Mouse (Mus musculus) intestine, postnatal 0 days (tissue): Measurements from ENCODE around the gene Lrrc28. TPM values are rescaled to one million over a fixed set of nuclear protein-coding genes. Genes with fewer than 3 reads are reported as not detected.

Source experiments
- ATAC-seq: fragments of 200-750 bp; cut with Nextera tagmentation; 2 replicates; pipeline ENCODE4 v1.8.0; 2017; ENCODE audit warnings: mild to moderate bottlenecking, moderate TSS enrichment, moderate library complexity
- H3K27ac ChIP-seq: fragments of 300-500 bp; sonication (generic); 2 replicates; pipeline ENCODE4 v1.5.1; 2014; ENCODE audit warnings: mild to moderate bottlenecking, low read depth, low read length, moderate library complexity
- H3K27me3 ChIP-seq: fragments of 300-500 bp; sonication (generic); replicated peaks from 2 replicates; pipeline ENCODE4 v1.6.1; 2014; ENCODE audit warnings: low read length, mixed read lengths; ENCODE audit not compliant: control insufficient read depth, insufficient read depth
- H3K36me3 ChIP-seq: fragments of 300-500 bp; sonication (generic); 2 replicates; pipeline ENCODE4 v1.6.1; 2014; ENCODE audit warnings: mild to moderate bottlenecking, moderate library complexity; ENCODE audit not compliant: control insufficient read depth, insufficient read depth
- H3K4me1 ChIP-seq: fragments of 300-500 bp; sonication (generic); replicated peaks from 2 replicates; pipeline ENCODE4 v1.6.1; 2014; ENCODE audit warnings: antibody characterized with exemption, low read length, mixed read lengths; ENCODE audit not compliant: control insufficient read depth, insufficient read depth
- H3K4me2 ChIP-seq: fragments of 300-500 bp; sonication (generic); replicated peaks from 2 replicates; pipeline ENCODE4 v1.6.1; 2014; ENCODE audit warnings: low read depth, mild to moderate bottlenecking, moderate library complexity
- H3K4me3 ChIP-seq: fragments of 300-500 bp; sonication (generic); 2 replicates; pipeline ENCODE4 v1.5.1; 2014; ENCODE audit warnings: low read depth, low read length
- H3K9ac ChIP-seq: fragments of 300-500 bp; sonication (generic); 2 replicates; pipeline ENCODE4 v1.6.1; 2014; ENCODE audit warnings: mild to moderate bottlenecking, low read depth, low read length
- H3K9me3 ChIP-seq: fragments of 300-500 bp; sonication (generic); 2 replicates; pipeline ENCODE4 v1.6.1; 2016; ENCODE audit warnings: mixed run types; ENCODE audit not compliant: control insufficient read depth
- CTCF ChIP-seq: sonication (generic); IDR thresholded peaks from 2 replicates; pipeline ENCODE4 v1.5.1; 2016; ENCODE audit warnings: low read depth, mild to moderate bottlenecking, control low read depth, antibody characterized with exemption, moderate library complexity
- WGBS: fragments of 180-500 bp; shearing (Covaris S2); extraction: QIAGEN DNeasy Blood & Tissue Kit; methylation state at CpG from one replicate; pipeline ENCODE4 v1.1.7; 2014; 5-methylcytosine and 5-hydroxymethylcytosine counted together
- polyA plus RNA-seq: library from polyadenylated mRNA; unstranded; fragments of >200 nt; fragmentation: Nextera tagmentation; extraction: Ambion mirVana; gene quantifications from 2 replicates; pipeline ENCODE4 v1.2.1, GENCODE M21; 2015

The Lrrc28 gene
- polyA plus RNA-seq, 1 experiment from 2014 or later: 16.1 TPM

GRCm38 (mm10) chr7:67543641-67544040 lies 101.4 kb downstream of the Lrrc28 start:
- ATAC-seq: no peak
- WGBS: 87% methylated on average over 6 of the region's 6 CpGs
- H3K4me3 ChIP-seq: no peak overlapping the region
- no peaks in the 10 kb centered on the region for H3K9me3 ChIP-seq
- H3K27ac ChIP-seq: no peak overlapping the region
- H3K36me3 ChIP-seq: no peaks in the 10 kb centered on the region
- no peaks in the 10 kb centered on the region for H3K4me1 ChIP-seq
- H3K27me3 ChIP-seq: no peaks in the 10 kb centered on the region
- H3K4me2 ChIP-seq: no peak overlapping the region
- H3K9ac ChIP-seq: no peak overlapping the region
- no peak for TF ChIP-seq CTCF

- WGBS: 91% methylated on average over 11 of the region's 11 CpGs
- no peaks in the 10 kb centered on the region for H3K9me3 ChIP-seq
- no peaks in the 10 kb centered on the region for H3K36me3 ChIP-seq
- H3K9ac ChIP-seq: no peak overlapping the region
- no peaks in the 10 kb centered on the region for H3K4me1 ChIP-seq
- no peak for ATAC-seq
- no peak for TF ChIP-seq CTCF
- no peak overlapping the region for H3K4me3 ChIP-seq
- no peak overlapping the region for H3K4me2 ChIP-seq
- no peak overlapping the region for H3K27ac ChIP-seq
- no peaks in the 10 kb centered on the region for H3K27me3 ChIP-seq
Measured at GRCm38 (mm10) chr7:67536588-67537372, 108.3 kb downstream of the Lrrc28 start.

- Histone ChIP-seq H3K36me3 (no peaks in the 10 kb centered on the region), H3K4me3 (no peak overlapping the region), H3K4me1 (no peaks in the 10 kb centered on the region), H3K27me3 (no peaks in the 10 kb centered on the region), H3K9ac (no peak overlapping the region), H3K4me2 (no peak overlapping the region), H3K27ac (no peak overlapping the region), H3K9me3 (no peaks in the 10 kb centered on the region)
- ATAC-seq: no peak
- WGBS: 81% methylated on average over 4 of the region's 4 CpGs
- TF ChIP-seq CTCF: no peak
Measured at GRCm38 (mm10) chr7:67535941-67536340, 109.1 kb downstream of the Lrrc28 start.

GRCm38 (mm10) chr7:67530981-67531380 lies 114.1 kb downstream of the Lrrc28 start:
- no peaks in the 10 kb centered on the region for H3K27me3 ChIP-seq
- H3K4me3 ChIP-seq: no peak overlapping the region
- no peaks in the 10 kb centered on the region for H3K9me3 ChIP-seq
- H3K4me2 ChIP-seq: no peak overlapping the region
- H3K27ac ChIP-seq: no peak overlapping the region
- no peak for ATAC-seq
- no peak overlapping the region for H3K9ac ChIP-seq
- TF ChIP-seq CTCF: no peak
- peaks cover 6% of the 10 kb centered on the region; the same call in 1 of the 2 replicates for H3K4me1 ChIP-seq
- 39% methylated on average over 2 of the region's 2 CpGs for WGBS
- peaks cover 6% of the 10 kb centered on the region; the same call in 1 of the 2 replicates for H3K36me3 ChIP-seq

GRCm38 (mm10) chr7:67529381-67529780 lies 115.7 kb downstream of the Lrrc28 start:
- H3K9me3 ChIP-seq: no peaks in the 10 kb centered on the region
- H3K36me3 ChIP-seq: peaks cover 6% of the 10 kb centered on the region; the same call in 1 of the 2 replicates
- no peaks in the 10 kb centered on the region for H3K27me3 ChIP-seq
- no peak overlapping the region for H3K9ac ChIP-seq
- ATAC-seq: no peak
- no peak overlapping the region for H3K4me2 ChIP-seq
- H3K27ac ChIP-seq: no peak overlapping the region
- no peak overlapping the region for H3K4me3 ChIP-seq
- peaks cover 6% of the 10 kb centered on the region; the same call in 1 of the 2 replicates for H3K4me1 ChIP-seq
- no peak for TF ChIP-seq CTCF
- 75% methylated on average over 6 of the region's 6 CpGs for WGBS

- no peak for ATAC-seq
- Histone ChIP-seq H3K9me3 (no peaks in the 10 kb centered on the region), H3K4me1 (peaks cover 6% of the 10 kb centered on the region; the same call in 1 of the 2 replicates), H3K4me2 (no peak overlapping the region), H3K36me3 (peaks cover 6% of the 10 kb centered on the region; the same call in 1 of the 2 replicates), H3K27ac (no peak overlapping the region), H3K4me3 (no peak overlapping the region), H3K27me3 (no peaks in the 10 kb centered on the region), H3K9ac (no peak overlapping the region)
- 94% methylated on average over 18 of the region's 18 CpGs for WGBS
- TF ChIP-seq CTCF: no peak
Measured at GRCm38 (mm10) chr7:67528821-67529221, 116.2 kb downstream of the Lrrc28 start.
